Mouse (Mus musculus) large intestine, adult 2 months (tissue): Measurements from ENCODE around the gene Per1. TPM values are rescaled to one million over a fixed set of nuclear protein-coding genes. Genes with fewer than 3 reads are reported as not detected.
A peak's percentile ranks its signal among the peaks of the same experiment; 100 is the strongest.

Experiments used
- DNase-seq: peaks from one replicate; pipeline ENCODE4 v3.0.0-alpha.2; 2012; ENCODE audit warnings: low read depth, low spot score
- WGBS: fragments of 180-500 bp; shearing (Covaris S2); methylation state at CpG from one replicate; pipeline ENCODE4 v1.1.7; 2018; 5-methylcytosine and 5-hydroxymethylcytosine counted together
- polyA plus RNA-seq: library from polyadenylated mRNA; depleted of rRNA; stranded (reverse); fragments of >200 nt; gene quantifications from 2 replicates; pipeline ENCODE4 v1.2.3, GENCODE M21; 2012

Gene Per1
- polyA plus RNA-seq, 1 experiment: 6.1 TPM

GRCm38 (mm10) chr11:69123693-69124497 lies 28.9 kb downstream of the Per1 start:
- DNase-seq: peak; percentile 75
- under 1% methylated on average over 31 of the region's 31 CpGs for WGBS

- DNase-seq: peak; percentile 46
- WGBS: 0% methylated on average over 3 of the region's 3 CpGs
Observed at GRCm38 (mm10) chr11:69124498-69124847, 29.5 kb downstream of the Per1 start.

GRCm38 (mm10) chr11:69125041-69125851 lies 30.2 kb downstream of the Per1 start:
- no peak for DNase-seq
- WGBS: under 1% methylated on average over 24 of the region's 24 CpGs

GRCm38 (mm10) chr11:69125852-69125918 lies 30.7 kb downstream of the Per1 start, which contains the start of gene Aloxe3:
TSS of gene Aloxe3 (plus strand) at chr11:69125896.
- 0% methylated on average over 3 of the region's 3 CpGs for WGBS

GRCm38 (mm10) chr11:69125919-69126705 lies 31.1 kb downstream of the Per1 start:
- WGBS: 12% methylated on average over 20 of the region's 20 CpGs
- DNase-seq: no peak

More at GRCm38 (mm10) chr11:69125852-69125918, 30.7 kb downstream of the Per1 start, which contains the start of gene Aloxe3:
- no peak for DNase-seq

GRCm38 (mm10) chr11:69126706-69127095 lies 31.7 kb downstream of the Per1 start:
- 64% methylated on average over 2 of the region's 2 CpGs for whole genome bisulfite sequencing
- no peak for DNase-seq

GRCm38 (mm10) chr11:69128426-69129122 lies 33.6 kb downstream of the Per1 start:
- DNase-seq: no peak
- WGBS: 73% methylated on average over 8 of the region's 8 CpGs

GRCm38 (mm10) chr11:69133566-69133922 lies 38.5 kb downstream of the Per1 start:
- WGBS: 35% methylated on average over 5 of the region's 5 CpGs
- DNase-seq: no peak

- WGBS: 2% methylated on average over 34 of the region's 34 CpGs
- DNase-seq: no peak
Observed at GRCm38 (mm10) chr11:69133923-69134621, 39.1 kb downstream of the Per1 start.

- no peak for DNase-seq
- WGBS: 36% methylated on average over 8 of the region's 8 CpGs
Observed at GRCm38 (mm10) chr11:69134622-69134968, 39.6 kb downstream of the Per1 start.

- WGBS: 85% methylated on average over 6 of the region's 6 CpGs
- DNase-seq: no peak
Observed at GRCm38 (mm10) chr11:69135361-69135760, 40.3 kb downstream of the Per1 start.

GRCm38 (mm10) chr11:69147546-69147945 lies 52.5 kb downstream of the Per1 start:
- 68% methylated on average over 7 of the region's 7 CpGs for WGBS
- DNase-seq: no peak

GRCm38 (mm10) chr11:69148451-69148960 lies 53.5 kb downstream of the Per1 start:
- DNase-seq: no peak
- WGBS: 86% methylated on average over 5 of the region's 5 CpGs

GRCm38 (mm10) chr11:69149728-69150127 lies 54.7 kb downstream of the Per1 start:
- 71% methylated on average over 6 of the region's 6 CpGs for WGBS
- no peak for DNase-seq

- no peak for DNase-seq
- WGBS: 2% methylated on average over 7 of the region's 7 CpGs
Observed at GRCm38 (mm10) chr11:69150444-69150843, 55.4 kb downstream of the Per1 start.

GRCm38 (mm10) chr11:69151004-69151403 lies 56.0 kb downstream of the Per1 start:
- no peak for DNase-seq
- 48% methylated on average over 6 of the region's 6 CpGs for WGBS

- WGBS: 73% methylated on average over 8 of the region's 8 CpGs
- no peak for DNase-seq
Observed at GRCm38 (mm10) chr11:69153831-69154230, 58.8 kb downstream of the Per1 start.

- 44% methylated on average over 1 of the region's 1 CpGs for WGBS
- no peak for DNase-seq
Observed at GRCm38 (mm10) chr11:69155351-69155750, 60.3 kb downstream of the Per1 start.

- 7% methylated on average over 18 of the region's 18 CpGs for WGBS
- no peak for DNase-seq
Observed at GRCm38 (mm10) chr11:69156800-69157199, 61.8 kb downstream of the Per1 start, which contains the start of gene Alox12b. TSS of gene Alox12b (plus strand) at chr11:69156989.
